Mouse (Mus musculus) hindbrain, embryonic 11.5 days (tissue): ENCODE data around the gene Prph. TPM values are rescaled to one million over a fixed set of nuclear protein-coding genes. Genes with fewer than 3 reads are reported as not detected.
A peak's percentile ranks its signal among the peaks of the same experiment; 100 is the strongest.

Experiments used
- ATAC-seq: fragments of 200-750 bp; cut with Nextera tagmentation; 2 replicates; pipeline ENCODE4 v1.8.0; 2017; ENCODE audit warnings: mild to moderate bottlenecking, moderate TSS enrichment, moderate library complexity; ENCODE audit not compliant: low FRiP score
- DNase-seq: peaks from one replicate; pipeline ENCODE4 v3.0.0-alpha.2; 2015; ENCODE audit warnings: low spot score
- H3K27ac ChIP-seq: fragments of 300-500 bp; sonication (generic); 2 replicates; pipeline ENCODE4 v1.5.1; 2014; ENCODE audit warnings: mild to moderate bottlenecking, low read depth, low read length
- H3K27me3 ChIP-seq: fragments of 300-500 bp; sonication (generic); 2 replicates; pipeline ENCODE4 v1.6.1; 2014; ENCODE audit warnings: mild to moderate bottlenecking, low read length, moderate library complexity, mixed read lengths; ENCODE audit not compliant: control insufficient read depth, insufficient read depth
- H3K36me3 ChIP-seq: fragments of 300-500 bp; sonication (generic); 2 replicates; pipeline ENCODE4 v1.6.1; 2014; ENCODE audit warnings: mild to moderate bottlenecking, low read length, moderate library complexity, mixed read lengths; ENCODE audit not compliant: control insufficient read depth, insufficient read depth
- H3K4me1 ChIP-seq: fragments of 300-500 bp; sonication (generic); replicated peaks from 2 replicates; pipeline ENCODE4 v1.6.1; 2014; ENCODE audit warnings: low read length, mixed read lengths; ENCODE audit not compliant: control insufficient read depth, insufficient read depth
- H3K4me2 ChIP-seq: fragments of 300-500 bp; sonication (generic); replicated peaks from 2 replicates; pipeline ENCODE4 v1.6.1; 2014; ENCODE audit warnings: mild to moderate bottlenecking, low read depth, low read length
- H3K4me3 ChIP-seq: fragments of 300-500 bp; sonication (generic); 2 replicates; pipeline ENCODE4 v1.5.1; 2014; ENCODE audit warnings: low read depth, low read length
- H3K9ac ChIP-seq: fragments of 300-500 bp; sonication (generic); 2 replicates; pipeline ENCODE4 v1.6.1; 2014; ENCODE audit warnings: low read depth, low read length
- H3K9me3 ChIP-seq: fragments of 300-500 bp; sonication (generic); 2 replicates; pipeline ENCODE4 v1.6.1; 2016; ENCODE audit warnings: low read length; ENCODE audit not compliant: control insufficient read depth
- WGBS: fragments of 180-500 bp; shearing (Covaris S2); extraction: QIAGEN DNeasy Blood & Tissue Kit; methylation state at CpG from one replicate; pipeline ENCODE4 v1.1.7; 2014; 5-methylcytosine and 5-hydroxymethylcytosine counted together
- polyA plus RNA-seq: library from polyadenylated mRNA; unstranded; fragments of >200 nt; fragmentation: Nextera tagmentation; extraction: Ambion mirVana; gene quantifications from 2 replicates; pipeline ENCODE4 v1.2.1, GENCODE M21; 2014

The Prph gene
- polyA plus RNA-seq, 1 experiment from 2014 or later, result 17.2 TPM

DNA sequence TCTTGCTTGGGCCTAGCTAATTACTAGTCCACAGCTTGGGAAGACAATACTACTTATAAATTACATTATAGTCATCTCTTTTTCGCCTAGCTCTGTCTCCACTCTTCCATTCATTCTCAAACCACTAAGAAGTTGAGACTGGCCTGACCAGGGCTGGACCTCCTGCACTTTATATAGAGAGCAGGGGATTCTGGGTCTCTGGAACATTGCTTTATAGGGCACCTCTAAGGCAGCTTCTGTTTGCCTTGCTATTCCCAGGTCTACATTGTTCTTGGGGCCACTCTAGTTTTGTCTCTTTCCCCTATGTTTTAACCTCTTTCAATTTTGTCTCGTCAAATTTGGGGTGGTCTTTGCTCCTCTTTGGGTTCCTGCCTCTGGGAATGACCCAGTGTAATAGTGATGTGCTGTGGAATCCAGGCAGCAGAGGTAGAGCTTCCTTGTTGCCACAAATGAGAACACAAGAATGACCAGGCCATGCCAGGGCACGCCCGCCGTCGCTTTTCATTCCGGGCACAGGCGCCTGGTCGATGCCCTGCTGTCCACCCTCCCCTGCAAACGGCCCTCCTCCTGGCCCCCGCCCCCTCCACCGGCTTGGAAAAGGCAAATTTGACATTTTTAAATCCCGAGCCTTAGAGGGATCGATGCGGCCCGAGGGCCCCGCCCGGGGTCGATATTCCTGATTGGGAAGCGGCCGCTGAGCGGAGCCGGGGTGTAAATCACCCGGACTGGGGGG, 41.3 kb downstream of the Prph start:
- Histone ChIP-seq H3K36me3 (no peaks in the 10 kb centered on the region), H3K9ac (peak overlapping the region; percentile 47), H3K4me2 (peak overlapping the region; percentile 53), H3K9me3 (no peaks in the 10 kb centered on the region), H3K4me1 (peaks cover 30% of the 10 kb centered on the region), H3K27me3 (peaks cover 44% of the 10 kb centered on the region), H3K27ac (peak overlapping the region; percentile 80), H3K4me3 (peak overlapping the region; percentile 25)
- ATAC-seq (no peak), DNase-seq (no peak)
- WGBS, result 2% methylated on average over 24 of the region's 24 CpGs

DNA sequence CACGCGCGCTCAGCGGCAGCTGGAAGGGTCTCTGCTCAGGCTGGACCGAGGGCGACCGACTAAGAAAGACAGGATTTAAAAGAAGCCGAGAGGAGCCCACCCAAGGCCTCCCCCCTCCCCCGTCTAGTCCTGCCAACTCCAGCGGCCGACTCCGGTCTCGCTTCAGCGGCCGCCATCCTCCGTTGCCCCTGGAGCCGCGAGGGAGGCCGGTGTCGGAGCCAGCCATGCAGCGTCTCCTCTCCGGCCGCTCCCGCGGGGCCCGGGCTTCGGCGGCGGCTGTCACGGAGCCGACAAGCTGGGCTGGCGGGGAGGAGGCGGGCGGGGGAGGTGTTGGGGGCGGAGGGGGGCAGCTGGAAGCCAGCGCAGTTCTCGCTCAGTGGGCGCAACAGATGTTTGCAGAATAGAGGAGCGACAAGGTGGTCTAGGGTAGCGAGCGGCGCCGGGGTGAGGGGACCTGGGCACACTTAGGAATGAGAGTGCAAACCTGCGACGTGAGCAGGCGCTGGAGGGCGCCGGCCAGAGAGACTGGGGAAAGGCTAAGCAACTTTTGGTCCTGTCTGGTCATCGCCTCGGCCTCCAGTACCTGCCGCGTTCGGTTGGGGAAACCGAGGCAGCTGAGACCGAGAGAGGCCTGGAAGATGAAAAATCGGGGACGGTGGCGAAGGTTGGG, 42.0 kb downstream of the Prph start:
- H3K36me3 ChIP-seq, result no peaks in the 10 kb centered on the region
- H3K9me3 ChIP-seq, result no peaks in the 10 kb centered on the region
- DNase-seq (peak; percentile 73), ATAC-seq (0 out of 2 replicates have a peak, but pooled peaks have one; percentile 10)
- peaks cover 30% of the 10 kb centered on the region for H3K4me1 ChIP-seq
- H3K27me3 ChIP-seq, result peaks cover 40% of the 10 kb centered on the region
- peak overlapping the region; percentile 25 for H3K4me3 ChIP-seq
- H3K4me2 ChIP-seq, result peak overlapping the region; percentile 53
- peak overlapping the region; percentile 47 for H3K9ac ChIP-seq
- under 1% methylated on average over 46 of the region's 58 CpGs for WGBS
- peak overlapping the region; percentile 80 for H3K27ac ChIP-seq

GRCm38 (mm10) chr15:99097840-99098492, 43.0 kb downstream of the Prph start:
- Histone ChIP-seq H3K9me3 (no peaks in the 10 kb centered on the region), H3K4me1 (peaks cover 29% of the 10 kb centered on the region), H3K4me2 (peak overlapping the region; percentile 53), H3K9ac (peak overlapping the region; percentile 38; the same call in 1 of the 2 replicates), H3K27ac (peak overlapping the region; percentile 72), H3K27me3 (peaks cover 36% of the 10 kb centered on the region), H3K4me3 (peak overlapping the region; percentile 25), H3K36me3 (no peaks in the 10 kb centered on the region)
- WGBS, result under 1% methylated on average over 39 of the region's 39 CpGs
- peak; percentile 64 for DNase-seq
- no peak for ATAC-seq

DNA sequence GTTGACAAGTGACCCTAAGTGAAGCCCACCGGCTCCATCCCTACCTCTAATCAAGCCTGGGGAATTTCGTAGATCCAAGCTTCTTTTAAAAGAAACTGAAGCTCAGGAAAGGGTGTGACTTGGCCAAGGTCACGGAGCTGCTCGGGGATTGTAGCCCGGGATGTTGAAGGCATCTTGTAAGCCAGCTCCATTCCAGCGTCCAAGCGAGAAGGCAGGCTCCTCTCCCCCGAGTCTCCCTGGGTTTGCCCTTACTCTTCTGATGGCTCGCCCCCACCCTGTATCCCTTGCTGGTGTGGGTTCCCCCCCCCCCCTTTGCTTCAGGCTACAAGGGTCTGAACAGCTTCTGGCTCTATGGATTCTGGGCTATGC, 43.5 kb downstream of the Prph start:
- Histone ChIP-seq H3K27ac (no peak overlapping the region), H3K4me1 (peaks cover 27% of the 10 kb centered on the region), H3K9me3 (no peaks in the 10 kb centered on the region), H3K4me2 (peak overlapping the region; percentile 53; the same call in 1 of the 2 replicates), H3K27me3 (peaks cover 36% of the 10 kb centered on the region), H3K36me3 (no peaks in the 10 kb centered on the region), H3K9ac (no peak overlapping the region), H3K4me3 (peak overlapping the region; percentile 25)
- no peak for ATAC-seq
- peak; percentile 59 for DNase-seq
- WGBS, result 3% methylated on average over 8 of the region's 9 CpGs

GRCm38 (mm10) chr15:99099139-99099556, 44.2 kb downstream of the Prph start:
- 3% methylated on average over 15 of the region's 15 CpGs for WGBS
- DNase-seq (peak; percentile 83), ATAC-seq (peak; percentile 7; the same call in 1 of the 2 replicates)
- 0 out of 2 replicates have a peak overlapping the region, but pooled peaks have one; percentile 11 for H3K9ac ChIP-seq
- peak overlapping the region; percentile 14; the same call in 1 of the 2 replicates for H3K4me2 ChIP-seq
- peaks cover 36% of the 10 kb centered on the region for H3K27me3 ChIP-seq
- H3K36me3 ChIP-seq, result no peaks in the 10 kb centered on the region
- peak overlapping the region; percentile 4; the same call in 1 of the 2 replicates for H3K4me3 ChIP-seq
- H3K4me1 ChIP-seq, result peaks cover 25% of the 10 kb centered on the region
- H3K9me3 ChIP-seq, result no peaks in the 10 kb centered on the region
- no peak overlapping the region for H3K27ac ChIP-seq

DNA sequence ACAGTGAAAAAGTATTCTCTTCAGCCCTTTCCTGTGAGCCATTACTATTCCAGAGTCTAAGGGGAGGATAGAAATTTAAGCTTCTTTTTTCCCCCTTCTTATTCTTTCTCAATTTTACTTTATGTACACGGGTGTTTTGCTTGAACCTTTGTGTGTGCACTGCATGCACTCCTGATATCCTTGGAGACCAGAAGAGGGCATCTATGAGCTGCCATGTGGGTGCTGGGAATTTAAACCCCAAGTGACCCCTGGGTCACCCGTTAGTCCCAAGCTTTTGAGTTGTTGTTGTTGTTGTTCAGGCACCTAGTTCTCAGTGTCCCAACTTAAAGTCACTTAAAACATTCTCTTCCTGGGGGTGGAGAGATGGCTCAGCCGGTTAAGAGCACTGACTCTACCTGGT, 45.0 kb downstream of the Prph start:
- H3K36me3 ChIP-seq, result no peaks in the 10 kb centered on the region
- no peak overlapping the region for H3K27ac ChIP-seq
- ATAC-seq (no peak), DNase-seq (no peak)
- no peak overlapping the region for H3K4me3 ChIP-seq
- peaks cover 21% of the 10 kb centered on the region for H3K4me1 ChIP-seq
- peaks cover 33% of the 10 kb centered on the region for H3K27me3 ChIP-seq
- H3K9ac ChIP-seq, result no peak overlapping the region
- no peaks in the 10 kb centered on the region for H3K9me3 ChIP-seq
- H3K4me2 ChIP-seq, result no peak overlapping the region
- WGBS, result 61% methylated on average over 3 of the region's 3 CpGs

DNA sequence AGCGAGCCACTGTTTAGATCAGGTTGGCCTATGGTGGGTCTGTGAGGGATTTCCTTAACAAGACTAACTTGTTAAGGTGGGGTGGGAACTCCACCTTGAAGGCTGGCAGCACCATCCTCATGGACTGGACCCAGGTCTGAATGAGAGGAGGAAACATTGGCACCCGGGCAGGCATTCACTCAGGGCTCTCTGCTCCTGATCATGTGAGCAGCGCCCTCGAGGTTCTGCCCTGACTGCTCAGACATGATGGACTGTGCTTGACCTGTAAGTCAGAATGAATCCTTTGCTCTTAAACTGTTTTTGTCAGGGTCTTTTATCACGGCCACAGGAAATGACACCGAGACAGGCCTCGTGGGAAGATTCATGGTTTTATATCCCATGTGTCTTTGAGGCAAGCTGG, 50.3 kb downstream of the Prph start:
- no peak for DNase-seq
- Histone ChIP-seq H3K4me2 (no peak overlapping the region), H3K36me3 (no peaks in the 10 kb centered on the region), H3K4me1 (no peaks in the 10 kb centered on the region), H3K27ac (no peak overlapping the region), H3K9ac (no peak overlapping the region), H3K27me3 (no peaks in the 10 kb centered on the region), H3K4me3 (no peak overlapping the region), H3K9me3 (no peaks in the 10 kb centered on the region)
- no peak for ATAC-seq
- 68% methylated on average over 7 of the region's 7 CpGs for WGBS

GRCm38 (mm10) chr15:99107866-99108265, 52.9 kb downstream of the Prph start:
- WGBS, result 85% methylated on average over 3 of the region's 3 CpGs
- DNase-seq, result no peak

More at GRCm38 (mm10) chr15:99107866-99108265, 52.9 kb downstream of the Prph start:
- Histone ChIP-seq H3K27ac (no peak overlapping the region), H3K4me3 (no peak overlapping the region), H3K27me3 (no peaks in the 10 kb centered on the region), H3K36me3 (no peaks in the 10 kb centered on the region), H3K9ac (no peak overlapping the region), H3K9me3 (no peaks in the 10 kb centered on the region), H3K4me1 (no peaks in the 10 kb centered on the region), H3K4me2 (no peak overlapping the region)
- ATAC-seq, result no peak
